Mouse (Mus musculus) brain, embryonic 14.5 days (tissue): ENCODE measurements at regions not wholly inside any gene's neighbourhood (a gene's known extent, or its start where the extent isn't known, plus 50 kb on each side); places are given as distances from the start of the nearest gene placed in this dataset.
A peak's percentile ranks its signal among the peaks of the same experiment; 100 is the strongest.
"Not testable (repeated sequence)": the region's sequence is repeated elsewhere in the genome, so short reads cannot be mapped to it uniquely, and the experiment has no call there.

Source experiments
- DNase-seq: peaks from one replicate; pipeline ENCODE4 v3.0.0-alpha.2; 2011; ENCODE audit warnings: low read depth
- CTCF ChIP-seq: fragments of 200-500 bp; IDR thresholded peaks from 2 replicates; pipeline ENCODE4 v1.5.1; 2012; ENCODE audit warnings: inconsistent platforms, mild to moderate bottlenecking, moderate library complexity, borderline replicate concordance; ENCODE audit not compliant: insufficient read depth, insufficient read length; ENCODE audit errors: extremely low read depth
- POLR2A ChIP-seq: fragments of 200-500 bp; IDR thresholded peaks from 2 replicates; pipeline ENCODE4 v1.6.1; 2012; ENCODE audit warnings: mild to moderate bottlenecking, inconsistent platforms, borderline replicate concordance; ENCODE audit not compliant: poor library complexity, insufficient read depth, insufficient read length, severe bottlenecking; ENCODE audit errors: extremely low read depth

- TF ChIP-seq CTCF (no peak), POLR2A (no peak)
- DNase-seq, result no peak
These were observed 383.4 kb upstream of the Ercc4 start for GRCm38 (mm10) chr16:12726043-12726442.

- DNase-seq, result not testable (repeated sequence)
These were observed 379.2 kb upstream of the Ercc4 start for GRCm38 (mm10) chr16:12730167-12730730.

GRCm38 (mm10) chr16:12731588-12731987, 377.9 kb upstream of the Ercc4 start:
- no peak for DNase-seq
- no peak for TF ChIP-seq CTCF
- no peak for TF ChIP-seq POLR2A

GRCm38 (mm10) chr16:12742472-12742871, 367.0 kb upstream of the Ercc4 start:
- TF ChIP-seq POLR2A (no peak), CTCF (no peak)
- DNase-seq, result no peak

- DNase-seq, result no peak
- no peak for TF ChIP-seq POLR2A
- no peak for TF ChIP-seq CTCF
These were observed 356.3 kb upstream of the Ercc4 start for GRCm38 (mm10) chr16:12753181-12753580.

GRCm38 (mm10) chr16:12754361-12754760, 355.1 kb upstream of the Ercc4 start:
- no peak for DNase-seq
- TF ChIP-seq CTCF (no peak), POLR2A (no peak)

- TF ChIP-seq POLR2A (no peak), CTCF (peak; percentile 21; the same call in 1 of the 2 replicates)
- no peak for DNase-seq
These were observed 350.9 kb upstream of the Ercc4 start for GRCm38 (mm10) chr16:12758594-12758993.

- TF ChIP-seq CTCF, result no peak
- no peak for TF ChIP-seq POLR2A
- no peak for DNase-seq
These were observed 345.3 kb upstream of the Ercc4 start for GRCm38 (mm10) chr16:12764166-12764565.

- peak; percentile 32 for DNase-seq
- TF ChIP-seq CTCF, result no peak
- no peak for TF ChIP-seq POLR2A
These were observed 344.9 kb upstream of the Ercc4 start for GRCm38 (mm10) chr16:12764608-12765007.

- TF ChIP-seq POLR2A, result no peak
- DNase-seq, result peak; percentile 9
These were observed 342.6 kb upstream of the Ercc4 start for GRCm38 (mm10) chr16:12766846-12767245.

GRCm38 (mm10) chr16:12768161-12768895, 341.2 kb upstream of the Ercc4 start:
- DNase-seq, result no peak
- TF ChIP-seq POLR2A (no peak), CTCF (no peak)

GRCm38 (mm10) chr16:12770482-12770881, 339.0 kb upstream of the Ercc4 start:
- no peak for TF ChIP-seq POLR2A
- no peak for TF ChIP-seq CTCF
- peak; percentile 77 for DNase-seq

GRCm38 (mm10) chr16:12772535-12772934, 336.9 kb upstream of the Ercc4 start:
- no peak for TF ChIP-seq POLR2A
- TF ChIP-seq CTCF, result no peak
- DNase-seq, result no peak

- TF ChIP-seq CTCF, result no peak
- TF ChIP-seq POLR2A, result no peak
- no peak for DNase-seq
These were observed 333.6 kb upstream of the Ercc4 start for GRCm38 (mm10) chr16:12775876-12776275.
